Mouse (Mus musculus): ENCODE measurements around the gene Ranbp1.

- TF ChIP-seq CTCF (IDR thresholded peaks at IDR 0.05; ENCODE audit: extremely low read depth, insufficient read depth, insufficient read length, insufficient replicate concordance) (no peak), POLR2A (IDR thresholded peaks at IDR 0.05; ENCODE audit: low read depth, low read length) (no peak)
Measured at GRCm38 (mm10) chr16:18227187-18227586, 21.3 kb downstream of the Ranbp1 start.

All from spleen, adult 2 months (tissue).